Mouse (Mus musculus) cerebellum, adult 2 months (tissue): ENCODE results near the gene Cilp2.

ENCODE experiments used
- CTCF ChIP-seq: fragments of 200-500 bp; IDR thresholded peaks from 2 replicates; pipeline ENCODE4 v1.5.1; 2011; ENCODE audit warnings: low read depth, mild to moderate bottlenecking, control low read depth, low read length, moderate library complexity, borderline replicate concordance; ENCODE audit not compliant: insufficient read depth
- POLR2A ChIP-seq: fragments of 200-500 bp; IDR thresholded peaks from 2 replicates; pipeline ENCODE4 v1.6.1; 2011; ENCODE audit warnings: low read length, control low read depth, borderline replicate concordance; ENCODE audit not compliant: insufficient read depth

- no peak for TF ChIP-seq CTCF
- TF ChIP-seq POLR2A, result no peak
Observed at GRCm38 (mm10) chr8:69861251-69861650, 26.2 kb downstream of the Cilp2 start.
